Mouse (Mus musculus) liver, embryonic 14.5 days (tissue): ENCODE measurements at regions not wholly inside any gene's neighbourhood (a gene's known extent, or its start where the extent isn't known, plus 50 kb on each side); places are given as distances from the start of the nearest gene placed in this dataset.

Experiments used
- ATAC-seq: fragments of 200-750 bp; cut with Nextera tagmentation; 2 replicates; pipeline ENCODE4 v1.8.0; 2017; ENCODE audit warnings: moderate number of reproducible peaks, mild to moderate bottlenecking, moderate library complexity; ENCODE audit not compliant: insufficient read depth
- DNase-seq, 3 experiments: peaks; one replicate each; pipeline ENCODE4 v3.0.0-alpha.2; 2012 to 2013; ENCODE audit warnings: low read depth in 3 of 3, low spot score in 3 of 3
- H3K27ac ChIP-seq: fragments of 300-500 bp; sonication (generic); 2 replicates; pipeline ENCODE4 v1.5.1; 2014; ENCODE audit warnings: moderate library complexity, mild to moderate bottlenecking, control low read depth, inconsistent platforms
- H3K27me3 ChIP-seq: fragments of 300-500 bp; sonication (generic); 2 replicates; pipeline ENCODE4 v1.6.1; 2014; ENCODE audit warnings: mild to moderate bottlenecking, low read length, moderate library complexity; ENCODE audit not compliant: control insufficient read depth, insufficient read depth
- H3K36me3 ChIP-seq: fragments of 300-500 bp; sonication (generic); replicated peaks from 2 replicates; pipeline ENCODE4 v1.6.1; 2014; ENCODE audit warnings: low read depth; ENCODE audit not compliant: control insufficient read depth, insufficient read depth
- H3K4me1 ChIP-seq, 2 experiments: fragments of 200-500 bp in 1 of 2; fragments of 300-500 bp in 1 of 2; sonication (generic) in 1 of 2; replicated peaks; 2 replicates each; pipeline ENCODE4 v1.6.1; 2012 to 2014; ENCODE audit warnings: antibody characterized with exemption in 1 of 2, inconsistent platforms in 1 of 2, low read length in 1 of 2; ENCODE audit not compliant: control insufficient read depth in 2 of 2, insufficient read depth in 2 of 2
- H3K4me2 ChIP-seq: fragments of 300-500 bp; sonication (generic); 2 replicates; pipeline ENCODE4 v1.6.1; 2014; ENCODE audit warnings: low read depth, mild to moderate bottlenecking, control low read depth, moderate library complexity
- H3K4me3 ChIP-seq, 2 experiments: fragments of 200-500 bp in 1 of 2; fragments of 300-500 bp in 1 of 2; sonication (generic) in 1 of 2; 2 replicates each; pipeline ENCODE4 v1.5.1; 2012 to 2014; ENCODE audit warnings: low read depth in 2 of 2, low read length in 2 of 2, mild to moderate bottlenecking in 2 of 2, control low read depth in 1 of 2, inconsistent platforms in 1 of 2, moderate library complexity in 1 of 2; ENCODE audit not compliant: insufficient read depth in 1 of 2
- H3K9ac ChIP-seq: fragments of 300-500 bp; sonication (generic); replicated peaks from 2 replicates; pipeline ENCODE4 v1.6.1; 2014; ENCODE audit warnings: mild to moderate bottlenecking, control low read depth, moderate library complexity
- H3K9me3 ChIP-seq: fragments of 300-500 bp; sonication (generic); 2 replicates; pipeline ENCODE4 v1.6.1; 2016; ENCODE audit warnings: low read length, mixed read lengths; ENCODE audit not compliant: control insufficient read depth
- CTCF ChIP-seq: IDR thresholded peaks from 2 replicates; pipeline ENCODE4 v1.5.1; 2016; ENCODE audit warnings: antibody characterized with exemption, low read depth, control low read depth
- EP300 ChIP-seq: IDR thresholded peaks from 2 replicates; pipeline ENCODE4 v1.6.1; 2016; ENCODE audit warnings: antibody characterized with exemption, low read depth
- WGBS: fragments of 180-500 bp; shearing (Covaris S2); extraction: QIAGEN DNeasy Blood & Tissue Kit; methylation state at CpG from one replicate; pipeline ENCODE4 v1.1.7; 2014; ENCODE audit not compliant: insufficient replicate concordance; 5-methylcytosine and 5-hydroxymethylcytosine counted together

- H3K9me3 ChIP-seq: no peaks in the 10 kb centered on the region
- H3K36me3 ChIP-seq: no peaks in the 10 kb centered on the region
- H3K4me3 ChIP-seq: no peak overlapping the region
- TF ChIP-seq CTCF: no peak
- no peak for ATAC-seq
- 65% methylated on average over 1 of the region's 1 CpGs for whole genome bisulfite sequencing
- H3K9ac ChIP-seq: no peak overlapping the region
- no peaks in the 10 kb centered on the region for H3K27me3 ChIP-seq
- no peak overlapping the region for H3K4me2 ChIP-seq
- no peaks in the 10 kb centered on the region for H3K4me1 ChIP-seq
- DNase-seq: no peak
- H3K27ac ChIP-seq: no peak overlapping the region
These were observed 234.5 kb upstream of the Prkcq start for GRCm38 (mm10) chr2:10937405-10937804.

GRCm38 (mm10) chr2:10965224-10965623 is 206.7 kb upstream of the Prkcq start:
- no peak for TF ChIP-seq EP300
- no peak for TF ChIP-seq CTCF
- DNase-seq (no peak), ATAC-seq (no peak)
- Histone ChIP-seq H3K27ac (no peak overlapping the region), H3K9me3 (no peaks in the 10 kb centered on the region), H3K9ac (no peak overlapping the region), H3K27me3 (no peaks in the 10 kb centered on the region), H3K36me3 (no peaks in the 10 kb centered on the region), H3K4me1 (no peaks in the 10 kb centered on the region), H3K4me3 (no peak overlapping the region), H3K4me2 (no peak overlapping the region)
- WGBS: 60% methylated on average over 7 of the region's 7 CpGs

GRCm38 (mm10) chr2:10966891-10967290 is 205.0 kb upstream of the Prkcq start:
- 33% methylated on average over 2 of the region's 2 CpGs for WGBS

GRCm38 (mm10) chr2:10969111-10969689 is 202.7 kb upstream of the Prkcq start:
- TF ChIP-seq CTCF: no peak
- no peak for TF ChIP-seq EP300
- Histone ChIP-seq H3K27me3 (no peaks in the 10 kb centered on the region), H3K9ac (no peak overlapping the region), H3K4me1 (no peaks in the 10 kb centered on the region), H3K4me2 (no peak overlapping the region), H3K4me3 (no peak overlapping the region), H3K36me3 (no peaks in the 10 kb centered on the region), H3K27ac (no peak overlapping the region), H3K9me3 (no peaks in the 10 kb centered on the region)
- DNase-seq (no peak), ATAC-seq (no peak)
- 70% methylated on average over 10 of the region's 10 CpGs for WGBS

More at GRCm38 (mm10) chr2:10966891-10967290, 205.0 kb upstream of the Prkcq start:
- Histone ChIP-seq H3K4me3 (no peak overlapping the region), H3K9ac (no peak overlapping the region), H3K4me1 (no peaks in the 10 kb centered on the region), H3K36me3 (no peaks in the 10 kb centered on the region), H3K27ac (no peak overlapping the region), H3K4me2 (no peak overlapping the region), H3K9me3 (no peaks in the 10 kb centered on the region), H3K27me3 (no peaks in the 10 kb centered on the region)
- TF ChIP-seq EP300: no peak
- TF ChIP-seq CTCF: no peak
- ATAC-seq: no peak
- no peak for DNase-seq

GRCm38 (mm10) chr2:10972051-10972450 is 199.9 kb upstream of the Prkcq start:
- 32% methylated on average over 3 of the region's 3 CpGs for WGBS

More at GRCm38 (mm10) chr2:10972051-10972450, 199.9 kb upstream of the Prkcq start:
- Histone ChIP-seq H3K27me3 (no peaks in the 10 kb centered on the region), H3K4me3 (no peak overlapping the region), H3K4me1 (no peaks in the 10 kb centered on the region), H3K27ac (no peak overlapping the region), H3K36me3 (no peaks in the 10 kb centered on the region), H3K9ac (no peak overlapping the region), H3K4me2 (no peak overlapping the region), H3K9me3 (no peaks in the 10 kb centered on the region)
- DNase-seq (no peak), ATAC-seq (no peak)
- TF ChIP-seq EP300: no peak
- TF ChIP-seq CTCF: no peak
